Mouse (Mus musculus) left cerebral cortex, adult 9 months (tissue): Measurements from ENCODE around the gene Rnf43.

Source experiments
- DNase-seq, 2 experiments: peaks; one replicate each; pipeline ENCODE4 v3.0.0; 2022; ENCODE audit warnings: low spot score in 2 of 2

The Rnf43 gene

GRCm38 (mm10) chr11:87677756-87678155 is 15.2 kb downstream of the Rnf43 start:
- DNase-seq, result no peak

GRCm38 (mm10) chr11:87678545-87678944 is 16.0 kb downstream of the Rnf43 start:
- DNase-seq, result no peak

GRCm38 (mm10) chr11:87678976-87679375 is 16.5 kb downstream of the Rnf43 start:
- no peak for DNase-seq

- no peak for DNase-seq
These were observed 18.3 kb downstream of the Rnf43 start for GRCm38 (mm10) chr11:87680786-87681185.

- DNase-seq, result no peak
These were observed 19.6 kb downstream of the Rnf43 start for GRCm38 (mm10) chr11:87682096-87682495.

- no peak for DNase-seq
These were observed 20.5 kb downstream of the Rnf43 start for GRCm38 (mm10) chr11:87682838-87683571.

GRCm38 (mm10) chr11:87686407-87686806 is 23.9 kb downstream of the Rnf43 start:
- no peak for DNase-seq

GRCm38 (mm10) chr11:87687246-87688225 is 25.0 kb downstream of the Rnf43 start:
- peak in 1 of 2 experiments; percentile 5 for DNase-seq

- DNase-seq, result no peak
These were observed 26.1 kb downstream of the Rnf43 start for GRCm38 (mm10) chr11:87688478-87689203.

- DNase-seq, result peak in 1 of 2 experiments; percentile 7
These were observed 26.9 kb downstream of the Rnf43 start for GRCm38 (mm10) chr11:87689402-87689808.

GRCm38 (mm10) chr11:87690054-87690740 is 27.7 kb downstream of the Rnf43 start:
- no peak for DNase-seq

- no peak for DNase-seq
These were observed 34.7 kb downstream of the Rnf43 start for GRCm38 (mm10) chr11:87697131-87697682.

GRCm38 (mm10) chr11:87698126-87698525 is 35.6 kb downstream of the Rnf43 start:
- no peak for DNase-seq

- DNase-seq, result no peak
These were observed 38.6 kb downstream of the Rnf43 start for GRCm38 (mm10) chr11:87701108-87701507.

- DNase-seq, result no peak
These were observed 39.5 kb downstream of the Rnf43 start for GRCm38 (mm10) chr11:87701877-87702620.

- DNase-seq, result no peak
These were observed 41.1 kb downstream of the Rnf43 start for GRCm38 (mm10) chr11:87703654-87704053.

- no peak for DNase-seq
These were observed 41.8 kb downstream of the Rnf43 start for GRCm38 (mm10) chr11:87704289-87704688.

GRCm38 (mm10) chr11:87707570-87707969 is 45.0 kb downstream of the Rnf43 start:
- DNase-seq, result no peak

- DNase-seq, result no peak
These were observed 46.5 kb downstream of the Rnf43 start for GRCm38 (mm10) chr11:87708979-87709378.

GRCm38 (mm10) chr11:87709513-87710261 is 47.2 kb downstream of the Rnf43 start:
- DNase-seq, result no peak
